Mouse (Mus musculus): ENCODE results near the gene Amd1. TPM values are rescaled to one million over a fixed set of nuclear protein-coding genes. Genes with fewer than 3 reads are reported as not detected.
"Not testable (repeated sequence)": the region's sequence is repeated elsewhere in the genome, so short reads cannot be mapped to it uniquely, and the experiment has no call there.

The Amd1 gene
- polyA plus RNA-seq, 1 experiment from 2014 or later = 25.5 TPM

- H3K4me1 ChIP-seq (ENCODE audit: insufficient read depth, low read depth, low read length) = no peaks in the 10 kb centered on the region
- no peak overlapping the region for H3K27ac ChIP-seq (ENCODE audit: low read length)
- H3K9ac ChIP-seq (replicated peaks; ENCODE audit: low read depth) = no peak overlapping the region
- H3K4me2 ChIP-seq (replicated peaks; ENCODE audit: low read depth, low read length) = no peak overlapping the region
- 96% methylated on average over 1 of the region's 1 CpGs for WGBS
- H3K27me3 ChIP-seq (replicated peaks; ENCODE audit: insufficient read depth, low read length) = no peaks in the 10 kb centered on the region
- H3K4me3 ChIP-seq (ENCODE audit: low read depth, low read length) = no peak overlapping the region
- no peak for ATAC-seq
- no peak for DNase-seq (ENCODE audit: low spot score)
- H3K36me3 ChIP-seq (ENCODE audit: insufficient read depth, low read length) = no peaks in the 10 kb centered on the region
- H3K9me3 ChIP-seq (ENCODE audit: low read length) = no peaks in the 10 kb centered on the region
- TF ChIP-seq CTCF (IDR thresholded peaks at IDR 0.05) (peak; percentile 35), EP300 (IDR thresholded peaks at IDR 0.05) (no peak)
Measured at GRCm38 (mm10) chr10:40305989-40306388, 4.0 kb upstream of the Amd1 start.

GRCm38 (mm10) chr10:40301181-40302075 lies 558 bp downstream of the Amd1 start:
- under 1% methylated on average over 51 of the region's 91 CpGs for WGBS
- peak overlapping the region; percentile 93 for H3K4me2 ChIP-seq (replicated peaks; ENCODE audit: low read depth, low read length)
- H3K4me3 ChIP-seq (ENCODE audit: low read depth, low read length) = peak overlapping the region; percentile 86
- peak overlapping the region; percentile 69 for H3K9ac ChIP-seq (replicated peaks; ENCODE audit: low read depth)
- not testable (repeated sequence) for H3K4me1 ChIP-seq (ENCODE audit: insufficient read depth, low read depth, low read length); H3K36me3 ChIP-seq (ENCODE audit: insufficient read depth, low read length); H3K9me3 ChIP-seq (ENCODE audit: low read length); H3K27me3 ChIP-seq (replicated peaks; ENCODE audit: insufficient read depth, low read length)
- TF ChIP-seq CTCF (IDR thresholded peaks at IDR 0.05) = 0 out of 2 replicates have a peak, but pooled peaks have one; percentile 10
- ATAC-seq = peak; percentile 21
- DNase-seq (ENCODE audit: low spot score) = peak; percentile 38
- peak overlapping the region; percentile 81 for H3K27ac ChIP-seq (ENCODE audit: low read length)

- Histone ChIP-seq H3K4me3 (ENCODE audit: low read depth, low read length) (peak overlapping the region; percentile 86), H3K9ac (replicated peaks; ENCODE audit: low read depth) (peak overlapping the region; percentile 69), H3K27ac (ENCODE audit: low read length) (peak overlapping the region; percentile 81), H3K36me3 (ENCODE audit: insufficient read depth, low read length) (no peaks in the 10 kb centered on the region), H3K4me1 (ENCODE audit: insufficient read depth, low read depth, low read length) (peaks cover 8% of the 10 kb centered on the region; the same call in 1 of the 2 replicates), H3K9me3 (ENCODE audit: low read length) (no peaks in the 10 kb centered on the region), H3K4me2 (replicated peaks; ENCODE audit: low read depth, low read length) (peak overlapping the region; percentile 93), H3K27me3 (replicated peaks; ENCODE audit: insufficient read depth, low read length) (no peaks in the 10 kb centered on the region)
- peak; percentile 95 for DNase-seq (ENCODE audit: low spot score)
- peak; percentile 82 for ATAC-seq
- TF ChIP-seq CTCF (IDR thresholded peaks at IDR 0.05) (no peak), EP300 (IDR thresholded peaks at IDR 0.05) (no peak)
- under 1% methylated on average over 36 of the region's 36 CpGs for WGBS
Measured at GRCm38 (mm10) chr10:40300648-40301171, 1.3 kb downstream of the Amd1 start.

GRCm38 (mm10) chr10:40292640-40293039 lies 9.3 kb downstream of the Amd1 start:
- no peak overlapping the region for H3K9ac ChIP-seq (replicated peaks; ENCODE audit: low read depth)
- 86% methylated on average over 6 of the region's 6 CpGs for WGBS
- no peak overlapping the region for H3K4me2 ChIP-seq (replicated peaks; ENCODE audit: low read depth, low read length)
- H3K4me1 ChIP-seq (ENCODE audit: insufficient read depth, low read depth, low read length) = peaks cover 3% of the 10 kb centered on the region; the same call in 1 of the 2 replicates
- H3K27me3 ChIP-seq (replicated peaks; ENCODE audit: insufficient read depth, low read length) = no peaks in the 10 kb centered on the region
- DNase-seq (ENCODE audit: low spot score) = no peak
- no peaks in the 10 kb centered on the region for H3K9me3 ChIP-seq (ENCODE audit: low read length)
- no peak for ATAC-seq
- H3K4me3 ChIP-seq (ENCODE audit: low read depth, low read length) = no peak overlapping the region
- no peak for TF ChIP-seq EP300 (IDR thresholded peaks at IDR 0.05)
- 0 out of 2 replicates have a peak, but pooled peaks cover 3% of the 10 kb centered on the region for H3K36me3 ChIP-seq (ENCODE audit: insufficient read depth, low read length)
- H3K27ac ChIP-seq (ENCODE audit: low read length) = no peak overlapping the region

GRCm38 (mm10) chr10:40286767-40287166 lies 15.2 kb downstream of the Amd1 start:
- TF ChIP-seq CTCF (IDR thresholded peaks at IDR 0.05) = no peak
- 0 out of 2 replicates have a peak, but pooled peaks cover 3% of the 10 kb centered on the region for H3K36me3 ChIP-seq (ENCODE audit: insufficient read depth, low read length)
- H3K27ac ChIP-seq (ENCODE audit: low read length) = no peak overlapping the region
- no peaks in the 10 kb centered on the region for H3K4me1 ChIP-seq (ENCODE audit: insufficient read depth, low read depth, low read length)
- ATAC-seq (no peak), DNase-seq (ENCODE audit: low spot score) (no peak)
- H3K4me2 ChIP-seq (replicated peaks; ENCODE audit: low read depth, low read length) = no peak overlapping the region
- no peaks in the 10 kb centered on the region for H3K27me3 ChIP-seq (replicated peaks; ENCODE audit: insufficient read depth, low read length)
- H3K4me3 ChIP-seq (ENCODE audit: low read depth, low read length) = no peak overlapping the region
- 79% methylated on average over 1 of the region's 1 CpGs for WGBS
- H3K9me3 ChIP-seq (ENCODE audit: low read length) = no peaks in the 10 kb centered on the region
- no peak overlapping the region for H3K9ac ChIP-seq (replicated peaks; ENCODE audit: low read depth)

GRCm38 (mm10) chr10:40285571-40285970 lies 16.4 kb downstream of the Amd1 start:
- DNase-seq (ENCODE audit: low spot score) (no peak), ATAC-seq (no peak)
- Histone ChIP-seq H3K4me2 (replicated peaks; ENCODE audit: low read depth, low read length) (no peak overlapping the region), H3K4me1 (ENCODE audit: insufficient read depth, low read depth, low read length) (no peaks in the 10 kb centered on the region), H3K9ac (replicated peaks; ENCODE audit: low read depth) (no peak overlapping the region), H3K27me3 (replicated peaks; ENCODE audit: insufficient read depth, low read length) (no peaks in the 10 kb centered on the region), H3K9me3 (ENCODE audit: low read length) (no peaks in the 10 kb centered on the region), H3K36me3 (ENCODE audit: insufficient read depth, low read length) (no peaks in the 10 kb centered on the region), H3K27ac (ENCODE audit: low read length) (no peak overlapping the region), H3K4me3 (ENCODE audit: low read depth, low read length) (no peak overlapping the region)
- WGBS = 85% methylated on average over 1 of the region's 1 CpGs
- no peak for TF ChIP-seq CTCF (IDR thresholded peaks at IDR 0.05)
